Mouse (Mus musculus): ENCODE data around the gene Sash1. TPM values are rescaled to one million over a fixed set of nuclear protein-coding genes. Genes with fewer than 3 reads are reported as not detected.
A peak's percentile ranks its signal among the peaks of the same experiment; 100 is the strongest.

Gene Sash1
- polyA plus RNA-seq, 1 experiment from 2014 or later = 6.5 TPM

GRCm38 (mm10) chr10:8813984-8814578 lies 71.8 kb downstream of the Sash1 start:
- no peak overlapping the region for H3K9ac ChIP-seq (ENCODE audit: low read depth, low read length)
- no peaks in the 10 kb centered on the region for H3K27me3 ChIP-seq (ENCODE audit: control insufficient read depth, insufficient read depth, low read length)
- WGBS = 67% methylated on average over 18 of the region's 18 CpGs
- no peak for DNase-seq (ENCODE audit: low spot score)
- no peak overlapping the region for H3K4me3 ChIP-seq (ENCODE audit: low read depth, low read length)
- no peaks in the 10 kb centered on the region for H3K4me1 ChIP-seq (replicated peaks; ENCODE audit: control insufficient read depth, insufficient read depth, low read length)
- no peaks in the 10 kb centered on the region for H3K36me3 ChIP-seq (ENCODE audit: control insufficient read depth, insufficient read depth, low read length)
- ATAC-seq (ENCODE audit: low FRiP score) = no peak
- no peak overlapping the region for H3K4me2 ChIP-seq (replicated peaks; ENCODE audit: low read depth, low read length)
- H3K27ac ChIP-seq (ENCODE audit: low read depth, low read length) = no peak overlapping the region
- no peaks in the 10 kb centered on the region for H3K9me3 ChIP-seq (ENCODE audit: control insufficient read depth, low read length)

- Histone ChIP-seq H3K4me1 (replicated peaks; ENCODE audit: control insufficient read depth, insufficient read depth, low read length) (no peaks in the 10 kb centered on the region), H3K27ac (ENCODE audit: low read depth, low read length) (no peak overlapping the region), H3K9me3 (ENCODE audit: control insufficient read depth, low read length) (no peaks in the 10 kb centered on the region), H3K27me3 (ENCODE audit: control insufficient read depth, insufficient read depth, low read length) (no peaks in the 10 kb centered on the region), H3K36me3 (ENCODE audit: control insufficient read depth, insufficient read depth, low read length) (no peaks in the 10 kb centered on the region), H3K4me2 (replicated peaks; ENCODE audit: low read depth, low read length) (no peak overlapping the region), H3K4me3 (ENCODE audit: low read depth, low read length) (no peak overlapping the region), H3K9ac (ENCODE audit: low read depth, low read length) (no peak overlapping the region)
- no peak for ATAC-seq (ENCODE audit: low FRiP score)
- no peak for DNase-seq (ENCODE audit: low spot score)
- 86% methylated on average over 14 of the region's 14 CpGs for WGBS
Observed at GRCm38 (mm10) chr10:8813259-8813658, 72.6 kb downstream of the Sash1 start.

- no peaks in the 10 kb centered on the region for H3K27me3 ChIP-seq (ENCODE audit: control insufficient read depth, insufficient read depth, low read length)
- no peak overlapping the region for H3K9ac ChIP-seq (ENCODE audit: low read depth, low read length)
- H3K36me3 ChIP-seq (ENCODE audit: control insufficient read depth, insufficient read depth, low read length) = no peaks in the 10 kb centered on the region
- ATAC-seq (ENCODE audit: low FRiP score) (no peak), DNase-seq (ENCODE audit: low spot score) (no peak)
- H3K4me1 ChIP-seq (replicated peaks; ENCODE audit: control insufficient read depth, insufficient read depth, low read length) = no peaks in the 10 kb centered on the region
- 83% methylated on average over 8 of the region's 8 CpGs for WGBS
- no peaks in the 10 kb centered on the region for H3K9me3 ChIP-seq (ENCODE audit: control insufficient read depth, low read length)
- H3K4me3 ChIP-seq (ENCODE audit: low read depth, low read length) = no peak overlapping the region
- H3K27ac ChIP-seq (ENCODE audit: low read depth, low read length) = no peak overlapping the region
- H3K4me2 ChIP-seq (replicated peaks; ENCODE audit: low read depth, low read length) = no peak overlapping the region
Observed at GRCm38 (mm10) chr10:8812807-8813206, 73.1 kb downstream of the Sash1 start.

- no peak overlapping the region for H3K4me3 ChIP-seq (ENCODE audit: low read depth, low read length)
- DNase-seq (ENCODE audit: low spot score) = no peak
- 92% methylated on average over 4 of the region's 4 CpGs for WGBS
- no peak overlapping the region for H3K9ac ChIP-seq (ENCODE audit: low read depth, low read length)
- H3K36me3 ChIP-seq (ENCODE audit: control insufficient read depth, insufficient read depth, low read length) = no peaks in the 10 kb centered on the region
- H3K27ac ChIP-seq (ENCODE audit: low read depth, low read length) = no peak overlapping the region
- ATAC-seq (ENCODE audit: low FRiP score) = no peak
- H3K27me3 ChIP-seq (ENCODE audit: control insufficient read depth, insufficient read depth, low read length) = no peaks in the 10 kb centered on the region
- H3K4me1 ChIP-seq (replicated peaks; ENCODE audit: control insufficient read depth, insufficient read depth, low read length) = no peaks in the 10 kb centered on the region
- H3K4me2 ChIP-seq (replicated peaks; ENCODE audit: low read depth, low read length) = no peak overlapping the region
- no peaks in the 10 kb centered on the region for H3K9me3 ChIP-seq (ENCODE audit: control insufficient read depth, low read length)
Observed at GRCm38 (mm10) chr10:8811261-8812039, 74.4 kb downstream of the Sash1 start.

- Histone ChIP-seq H3K4me3 (ENCODE audit: low read depth, low read length) (no peak overlapping the region), H3K36me3 (ENCODE audit: control insufficient read depth, insufficient read depth, low read length) (no peaks in the 10 kb centered on the region), H3K9ac (ENCODE audit: low read depth, low read length) (no peak overlapping the region), H3K4me1 (replicated peaks; ENCODE audit: control insufficient read depth, insufficient read depth, low read length) (no peaks in the 10 kb centered on the region), H3K9me3 (ENCODE audit: control insufficient read depth, low read length) (no peaks in the 10 kb centered on the region), H3K4me2 (replicated peaks; ENCODE audit: low read depth, low read length) (no peak overlapping the region), H3K27me3 (ENCODE audit: control insufficient read depth, insufficient read depth, low read length) (no peaks in the 10 kb centered on the region), H3K27ac (ENCODE audit: low read depth, low read length) (no peak overlapping the region)
- ATAC-seq (ENCODE audit: low FRiP score) (no peak), DNase-seq (ENCODE audit: low spot score) (no peak)
- 59% methylated on average over 7 of the region's 7 CpGs for WGBS
Observed at GRCm38 (mm10) chr10:8810496-8810895, 75.4 kb downstream of the Sash1 start.

- WGBS = 95% methylated on average over 10 of the region's 10 CpGs
- no peaks in the 10 kb centered on the region for H3K36me3 ChIP-seq (ENCODE audit: control insufficient read depth, insufficient read depth, low read length)
Observed at GRCm38 (mm10) chr10:8808383-8808782, 77.5 kb downstream of the Sash1 start.

GRCm38 (mm10) chr10:8807581-8807980 lies 78.3 kb downstream of the Sash1 start:
- Histone ChIP-seq H3K4me1 (replicated peaks; ENCODE audit: control insufficient read depth, insufficient read depth, low read length) (0 out of 2 replicates have a peak, but pooled peaks cover 2% of the 10 kb centered on the region), H3K4me3 (ENCODE audit: low read depth, low read length) (no peak overlapping the region), H3K9ac (ENCODE audit: low read depth, low read length) (no peak overlapping the region), H3K36me3 (ENCODE audit: control insufficient read depth, insufficient read depth, low read length) (no peaks in the 10 kb centered on the region), H3K4me2 (replicated peaks; ENCODE audit: low read depth, low read length) (no peak overlapping the region), H3K27me3 (ENCODE audit: control insufficient read depth, insufficient read depth, low read length) (no peaks in the 10 kb centered on the region), H3K9me3 (ENCODE audit: control insufficient read depth, low read length) (no peaks in the 10 kb centered on the region), H3K27ac (ENCODE audit: low read depth, low read length) (no peak overlapping the region)
- DNase-seq (ENCODE audit: low spot score) (no peak), ATAC-seq (ENCODE audit: low FRiP score) (no peak)
- 95% methylated on average over 9 of the region's 9 CpGs for whole genome bisulfite sequencing

More at GRCm38 (mm10) chr10:8808383-8808782, 77.5 kb downstream of the Sash1 start:
- Histone ChIP-seq H3K4me1 (replicated peaks; ENCODE audit: control insufficient read depth, insufficient read depth, low read length) (0 out of 2 replicates have a peak, but pooled peaks cover 2% of the 10 kb centered on the region), H3K9ac (ENCODE audit: low read depth, low read length) (no peak overlapping the region), H3K4me3 (ENCODE audit: low read depth, low read length) (no peak overlapping the region), H3K27me3 (ENCODE audit: control insufficient read depth, insufficient read depth, low read length) (no peaks in the 10 kb centered on the region), H3K4me2 (replicated peaks; ENCODE audit: low read depth, low read length) (no peak overlapping the region), H3K9me3 (ENCODE audit: control insufficient read depth, low read length) (no peaks in the 10 kb centered on the region), H3K27ac (ENCODE audit: low read depth, low read length) (no peak overlapping the region)
- ATAC-seq (ENCODE audit: low FRiP score) (no peak), DNase-seq (ENCODE audit: low spot score) (no peak)

- no peak overlapping the region for H3K9ac ChIP-seq (ENCODE audit: low read depth, low read length)
- no peak overlapping the region for H3K4me2 ChIP-seq (replicated peaks; ENCODE audit: low read depth, low read length)
- no peak overlapping the region for H3K4me3 ChIP-seq (ENCODE audit: low read depth, low read length)
- no peaks in the 10 kb centered on the region for H3K27me3 ChIP-seq (ENCODE audit: control insufficient read depth, insufficient read depth, low read length)
- 81% methylated on average over 3 of the region's 3 CpGs for WGBS
- no peaks in the 10 kb centered on the region for H3K9me3 ChIP-seq (ENCODE audit: control insufficient read depth, low read length)
- H3K36me3 ChIP-seq (ENCODE audit: control insufficient read depth, insufficient read depth, low read length) = no peaks in the 10 kb centered on the region
- 0 out of 2 replicates have a peak, but pooled peaks cover 6% of the 10 kb centered on the region for H3K4me1 ChIP-seq (replicated peaks; ENCODE audit: control insufficient read depth, insufficient read depth, low read length)
- no peak for ATAC-seq (ENCODE audit: low FRiP score)
- DNase-seq (ENCODE audit: low spot score) = no peak
- no peak overlapping the region for H3K27ac ChIP-seq (ENCODE audit: low read depth, low read length)
Observed at GRCm38 (mm10) chr10:8805402-8805801, 80.5 kb downstream of the Sash1 start.

- Histone ChIP-seq H3K9me3 (ENCODE audit: control insufficient read depth, low read length) (no peaks in the 10 kb centered on the region), H3K4me2 (replicated peaks; ENCODE audit: low read depth, low read length) (no peak overlapping the region), H3K36me3 (ENCODE audit: control insufficient read depth, insufficient read depth, low read length) (no peaks in the 10 kb centered on the region; the same call in 1 of the 2 replicates), H3K4me3 (ENCODE audit: low read depth, low read length) (no peak overlapping the region), H3K27me3 (ENCODE audit: control insufficient read depth, insufficient read depth, low read length) (no peaks in the 10 kb centered on the region), H3K4me1 (replicated peaks; ENCODE audit: control insufficient read depth, insufficient read depth, low read length) (0 out of 2 replicates have a peak, but pooled peaks cover 6% of the 10 kb centered on the region), H3K9ac (ENCODE audit: low read depth, low read length) (no peak overlapping the region), H3K27ac (ENCODE audit: low read depth, low read length) (0 out of 2 replicates have a peak overlapping the region, but pooled peaks have one; percentile 10)
- ATAC-seq (ENCODE audit: low FRiP score) (peak; percentile 60), DNase-seq (ENCODE audit: low spot score) (peak; percentile 63)
- 27% methylated on average over 8 of the region's 8 CpGs for whole genome bisulfite sequencing
Observed at GRCm38 (mm10) chr10:8804292-8804691, 81.6 kb downstream of the Sash1 start.

All from hindbrain, embryonic 11.5 days (tissue).